Mouse (Mus musculus): Measurements from ENCODE around the gene Urb1. TPM values are rescaled to one million over a fixed set of nuclear protein-coding genes. Genes with fewer than 3 reads are reported as not detected.
A peak's percentile ranks its signal among the peaks of the same experiment; 100 is the strongest.
"Not testable (repeated sequence)": the region's sequence is repeated elsewhere in the genome, so short reads cannot be mapped to it uniquely, and the experiment has no call there.

Gene Urb1
- total RNA-seq, 2 experiments from 2014 or later = 20.9 to 26.4 TPM

DNA sequence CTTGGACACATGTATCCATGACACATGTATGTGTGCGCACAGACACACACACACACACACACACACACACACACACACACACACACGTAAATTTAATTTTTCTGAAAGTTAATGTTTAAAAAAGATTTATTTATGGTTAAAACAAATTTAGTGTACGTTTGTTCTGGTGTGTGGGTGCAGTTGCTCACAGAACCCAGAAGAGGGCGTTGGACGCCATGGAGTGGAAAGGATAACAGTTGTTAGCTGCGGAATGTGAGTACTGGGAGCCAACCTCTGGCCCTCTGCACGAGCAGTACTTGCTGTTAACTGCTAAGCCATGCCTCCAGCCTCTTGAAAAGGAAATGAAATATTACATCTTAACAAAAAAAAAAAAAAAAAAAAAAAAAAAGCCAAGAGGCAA is 16.2 kb upstream of the Urb1 start, which contains the start of gene Eva1c:
TSS of gene Eva1c (plus strand) at position 263 of the 400 bp plus-strand sequence.
- no peak for ATAC-seq (replicated peaks; ENCODE audit: low FRiP score, low TSS enrichment, poor library complexity, severe bottlenecking)

DNA sequence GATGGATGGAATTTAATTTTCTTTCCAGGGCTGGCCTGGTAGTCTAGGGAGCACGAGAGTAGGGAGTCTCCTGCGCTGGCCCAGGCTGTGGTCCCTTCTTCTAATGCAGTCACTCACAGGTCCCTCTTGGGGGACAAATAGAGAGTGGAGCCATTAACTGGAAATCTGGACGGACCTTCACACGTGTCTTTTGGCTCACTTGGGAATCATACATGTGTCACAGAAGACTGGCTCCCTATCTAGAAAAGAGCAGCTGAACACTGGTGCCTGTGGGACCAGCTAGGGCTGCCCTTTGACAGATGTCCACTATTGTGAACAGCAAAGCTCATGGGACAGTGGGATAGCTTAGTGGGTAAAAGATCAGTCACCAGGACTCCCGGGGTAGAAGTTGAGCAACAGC is 15.8 kb upstream of the Urb1 start:
- no peak for ATAC-seq (replicated peaks; ENCODE audit: low FRiP score, low TSS enrichment, poor library complexity, severe bottlenecking)

GRCm38 (mm10) chr16:90823986-90824385 is 13.8 kb upstream of the Urb1 start:
- ATAC-seq (replicated peaks; ENCODE audit: low FRiP score, low TSS enrichment, poor library complexity, severe bottlenecking) = not testable (repeated sequence)

GRCm38 (mm10) chr16:90822981-90823380 is 12.8 kb upstream of the Urb1 start:
- no peak for ATAC-seq (replicated peaks; ENCODE audit: low FRiP score, low TSS enrichment, poor library complexity, severe bottlenecking)

DNA sequence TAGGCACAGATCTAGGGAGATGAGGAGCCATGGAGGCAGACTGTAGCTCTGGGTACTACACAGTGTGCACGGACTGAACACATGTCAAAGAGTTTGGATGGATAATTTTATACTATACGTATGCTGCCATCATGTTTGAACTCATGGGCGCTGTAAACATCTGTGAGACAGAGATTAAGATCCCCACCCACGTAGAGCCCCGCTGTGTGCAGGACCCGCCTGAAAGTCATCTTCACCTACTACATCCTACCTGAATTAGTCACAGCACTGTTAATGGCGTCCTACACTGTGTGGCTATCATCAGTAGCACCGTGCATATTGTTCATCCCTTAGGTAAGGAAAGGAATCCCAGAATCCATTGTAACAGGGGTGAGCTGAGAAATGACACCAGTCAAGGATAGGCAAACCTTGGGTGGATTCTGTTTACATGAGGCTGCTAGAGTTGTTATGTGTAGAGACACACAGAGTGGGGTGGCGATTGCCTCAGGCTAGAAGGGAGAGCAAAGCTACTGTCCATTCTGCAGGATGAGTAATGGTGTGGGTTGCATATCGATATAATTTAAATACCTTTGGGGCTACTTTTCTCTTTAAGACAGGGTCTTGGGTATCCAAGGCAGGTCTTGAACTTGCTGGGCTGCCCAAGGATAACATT is 12.2 kb upstream of the Urb1 start:
- 0 out of 2 replicates have a peak, but pooled peaks have one; percentile 39 for ATAC-seq (replicated peaks; ENCODE audit: low FRiP score, low TSS enrichment, poor library complexity, severe bottlenecking)

- no peak for ATAC-seq (replicated peaks; ENCODE audit: low FRiP score, low TSS enrichment, poor library complexity, severe bottlenecking)
Observed at GRCm38 (mm10) chr16:90821046-90821697, 11.0 kb upstream of the Urb1 start.

DNA sequence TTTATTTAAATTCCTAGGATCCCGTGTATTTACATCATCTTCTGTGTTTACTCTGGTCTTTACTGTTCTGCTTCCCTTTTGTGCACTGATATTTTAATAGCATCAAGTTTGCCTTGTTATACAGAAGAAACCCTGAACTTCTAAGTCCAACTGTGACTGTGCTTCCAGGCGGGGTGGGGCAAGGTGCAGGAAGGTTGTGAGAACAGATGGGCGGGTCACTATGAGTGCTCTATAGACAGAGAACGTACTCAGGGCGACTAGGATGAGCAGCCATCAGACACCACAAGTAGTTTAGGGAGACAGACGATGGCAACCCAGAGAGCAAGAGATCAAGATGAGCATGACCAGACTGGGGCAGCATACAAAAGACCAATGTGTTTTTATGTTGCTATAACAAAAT is 10.1 kb upstream of the Urb1 start:
- ATAC-seq (replicated peaks; ENCODE audit: low FRiP score, low TSS enrichment, poor library complexity, severe bottlenecking) = no peak

GRCm38 (mm10) chr16:90812086-90812485 is 1.9 kb upstream of the Urb1 start:
- ATAC-seq (replicated peaks; ENCODE audit: low FRiP score, low TSS enrichment, poor library complexity, severe bottlenecking) = no peak

DNA sequence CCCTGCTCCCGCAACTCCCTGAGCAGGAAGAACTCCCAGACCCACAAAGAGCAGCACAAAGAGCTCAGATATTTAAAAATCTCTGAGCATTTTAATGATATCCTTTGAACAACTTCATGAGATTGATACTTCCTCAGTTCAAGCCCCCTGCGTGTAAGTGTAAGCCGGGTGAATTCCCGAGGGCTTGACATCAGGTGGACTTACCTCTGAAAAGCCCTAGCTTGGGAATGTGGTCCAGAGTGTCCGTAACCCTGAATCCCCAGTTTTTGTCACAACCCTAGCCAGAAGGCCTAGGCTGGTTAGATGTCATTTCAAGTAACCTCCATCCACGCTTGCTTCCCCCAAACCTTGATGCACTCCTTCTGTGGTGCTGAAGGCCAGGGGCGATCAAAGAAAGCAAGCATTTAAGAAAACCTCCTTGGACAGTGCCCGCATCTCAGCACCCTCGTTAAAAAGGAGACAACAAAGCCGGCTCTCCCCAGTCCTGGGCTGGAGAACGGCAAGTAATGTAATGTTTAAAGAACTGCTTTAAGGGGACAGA is 573 bp upstream of the Urb1 start:
- no peak for ATAC-seq (replicated peaks; ENCODE audit: low FRiP score, low TSS enrichment, poor library complexity, severe bottlenecking)

GRCm38 (mm10) chr16:90804466-90804865 is 5.7 kb downstream of the Urb1 start:
- ATAC-seq (replicated peaks; ENCODE audit: low FRiP score, low TSS enrichment, poor library complexity, severe bottlenecking) = no peak

DNA sequence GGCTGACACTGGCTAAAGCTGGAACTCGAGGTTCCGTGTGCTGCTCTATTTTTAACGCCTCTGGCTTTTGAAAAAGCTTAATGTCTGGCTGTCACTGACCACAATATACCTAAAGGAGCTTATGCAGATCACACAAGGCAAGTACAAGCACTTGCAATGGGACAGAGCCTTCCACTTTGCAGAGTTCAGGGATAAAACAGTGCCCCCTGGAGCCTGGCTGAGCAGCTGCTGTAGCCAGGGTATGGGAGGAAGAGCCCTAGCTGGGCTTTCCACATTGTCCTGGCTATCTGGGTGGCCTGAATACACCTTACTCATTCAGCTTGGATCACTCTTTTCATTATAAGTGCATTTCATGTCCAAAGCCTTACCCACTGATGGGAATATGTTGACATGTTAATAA is 8.3 kb downstream of the Urb1 start:
- ATAC-seq (replicated peaks; ENCODE audit: low FRiP score, low TSS enrichment, poor library complexity, severe bottlenecking) = 0 out of 2 replicates have a peak, but pooled peaks have one; percentile 72

DNA sequence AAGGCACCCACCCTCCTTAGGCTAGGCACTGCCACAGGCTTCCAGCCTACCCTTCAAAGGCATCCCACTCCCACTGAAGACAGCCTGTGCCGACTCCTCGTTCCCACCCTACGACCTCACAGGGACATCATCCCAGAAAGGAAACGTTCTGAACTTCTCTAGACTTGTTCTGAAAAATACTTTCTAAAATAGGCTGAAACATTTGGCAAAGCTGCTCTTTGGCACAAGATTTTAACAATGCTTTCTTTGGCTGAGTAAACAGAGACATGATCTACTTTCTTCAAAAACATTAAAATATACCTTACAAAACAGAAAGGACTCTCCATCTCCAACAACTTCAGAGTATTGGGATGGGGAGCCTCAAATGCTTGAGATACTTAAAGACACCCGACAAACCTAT is 9.0 kb downstream of the Urb1 start:
- ATAC-seq (replicated peaks; ENCODE audit: low FRiP score, low TSS enrichment, poor library complexity, severe bottlenecking) = no peak

DNA sequence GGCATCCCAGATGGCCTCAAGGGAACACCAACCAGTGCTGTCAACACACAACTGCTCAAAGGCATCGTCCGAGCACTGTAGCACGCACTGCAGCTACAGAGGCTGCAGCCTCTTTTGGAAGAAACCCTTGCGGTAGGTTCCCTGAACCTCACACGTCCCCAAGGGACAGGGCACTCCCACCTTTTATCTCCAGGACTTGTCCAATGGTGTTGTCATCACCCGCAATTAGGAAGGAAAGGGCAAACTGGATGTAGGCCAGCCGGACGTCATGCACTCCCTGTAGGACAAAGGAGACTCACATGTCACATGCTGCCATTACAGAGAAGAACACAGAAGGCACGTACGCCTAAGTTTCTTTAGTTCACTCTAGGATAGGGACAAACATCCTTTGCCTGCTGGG is 10.4 kb downstream of the Urb1 start:
- no peak for ATAC-seq (replicated peaks; ENCODE audit: low FRiP score, low TSS enrichment, poor library complexity, severe bottlenecking)

DNA sequence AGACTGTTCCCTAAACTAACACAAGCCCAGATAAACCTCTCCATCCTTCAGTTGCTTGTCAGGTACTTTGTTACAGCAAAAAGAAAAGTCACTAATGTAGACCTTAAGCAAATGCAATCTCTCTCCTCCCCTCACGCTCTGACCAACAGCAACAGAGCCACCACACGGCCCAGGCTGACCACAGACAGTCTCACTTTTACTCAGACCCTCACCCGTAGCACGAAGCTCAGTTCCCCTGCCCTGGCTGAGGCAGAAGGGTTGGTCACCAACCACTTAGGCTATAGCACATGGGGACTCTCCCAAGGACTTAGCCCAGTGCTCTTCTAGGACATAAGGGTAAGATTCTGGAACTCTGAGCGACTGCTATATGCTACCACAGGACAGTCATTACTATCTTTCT is 11.4 kb downstream of the Urb1 start:
- no peak for ATAC-seq (replicated peaks; ENCODE audit: low FRiP score, low TSS enrichment, poor library complexity, severe bottlenecking)

- no peak for ATAC-seq (replicated peaks; ENCODE audit: low FRiP score, low TSS enrichment, poor library complexity, severe bottlenecking)
Observed at GRCm38 (mm10) chr16:90798446-90798845, 11.8 kb downstream of the Urb1 start.

DNA sequence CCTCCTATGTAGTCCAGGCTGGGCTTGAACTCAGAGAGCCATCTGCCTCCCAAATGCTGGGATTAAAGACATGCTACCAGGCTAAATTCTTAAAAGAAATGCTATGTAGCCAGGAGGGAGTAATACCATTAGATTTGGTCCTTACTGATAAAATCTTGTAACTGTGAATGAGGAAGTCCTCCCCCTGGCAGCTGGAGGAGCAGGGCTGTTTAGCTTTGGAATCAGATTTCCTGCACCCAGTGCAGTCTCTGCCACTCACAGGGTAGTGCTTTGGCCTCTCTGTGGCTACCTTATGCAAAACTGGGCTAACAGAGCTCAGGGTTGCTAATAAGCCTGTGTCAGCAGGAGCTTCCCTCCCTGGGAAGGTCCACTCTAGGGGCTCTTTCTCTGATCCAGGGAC is 15.5 kb downstream of the Urb1 start:
- no peak for ATAC-seq (replicated peaks; ENCODE audit: low FRiP score, low TSS enrichment, poor library complexity, severe bottlenecking)

DNA sequence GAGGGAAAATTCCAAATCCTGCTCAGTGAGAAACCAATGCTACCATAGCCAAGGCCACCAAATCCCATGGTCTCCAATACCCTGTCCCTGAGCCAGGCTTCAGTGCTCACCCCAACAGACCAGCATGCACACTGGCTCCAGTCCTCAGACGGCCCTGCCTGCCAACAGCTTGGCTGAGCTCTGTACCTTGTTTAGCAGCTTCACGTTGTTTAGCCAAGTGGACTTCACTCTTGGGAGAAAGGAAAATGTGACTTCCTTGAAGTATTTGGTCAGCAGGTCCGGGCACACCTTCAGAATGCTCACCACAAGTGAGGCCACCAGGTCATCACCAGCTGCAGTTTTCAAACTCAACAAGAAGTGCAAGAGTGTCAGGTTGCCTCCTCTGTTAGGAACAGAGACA is 17.7 kb downstream of the Urb1 start:
- no peak for ATAC-seq (replicated peaks; ENCODE audit: low FRiP score, low TSS enrichment, poor library complexity, severe bottlenecking)

GRCm38 (mm10) chr16:90792066-90792465 is 18.1 kb downstream of the Urb1 start:
- ATAC-seq (replicated peaks; ENCODE audit: low FRiP score, low TSS enrichment, poor library complexity, severe bottlenecking) = no peak

GRCm38 (mm10) chr16:90790946-90791345 is 19.3 kb downstream of the Urb1 start:
- ATAC-seq (replicated peaks; ENCODE audit: low FRiP score, low TSS enrichment, poor library complexity, severe bottlenecking) = no peak

DNA sequence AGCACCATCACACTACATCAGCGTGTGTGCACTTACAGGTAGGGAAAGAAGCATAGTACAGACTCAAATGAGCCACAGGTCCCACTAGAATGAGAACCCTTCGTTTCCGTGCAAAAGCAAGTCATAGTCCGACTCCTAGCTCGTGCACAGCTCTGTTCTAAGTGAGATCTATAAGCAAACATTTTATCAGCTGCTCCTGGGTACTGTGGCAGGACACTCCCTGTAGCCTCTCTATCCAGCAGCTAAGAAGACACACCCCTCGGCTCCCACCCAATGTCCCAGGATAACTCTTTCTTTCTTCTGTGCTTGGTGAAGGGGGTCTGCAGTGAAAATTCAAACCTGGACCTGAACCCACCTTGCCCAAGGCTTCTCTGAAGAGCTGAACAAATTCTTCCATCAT is 21.6 kb downstream of the Urb1 start:
- no peak for ATAC-seq (replicated peaks; ENCODE audit: low FRiP score, low TSS enrichment, poor library complexity, severe bottlenecking)

DNA sequence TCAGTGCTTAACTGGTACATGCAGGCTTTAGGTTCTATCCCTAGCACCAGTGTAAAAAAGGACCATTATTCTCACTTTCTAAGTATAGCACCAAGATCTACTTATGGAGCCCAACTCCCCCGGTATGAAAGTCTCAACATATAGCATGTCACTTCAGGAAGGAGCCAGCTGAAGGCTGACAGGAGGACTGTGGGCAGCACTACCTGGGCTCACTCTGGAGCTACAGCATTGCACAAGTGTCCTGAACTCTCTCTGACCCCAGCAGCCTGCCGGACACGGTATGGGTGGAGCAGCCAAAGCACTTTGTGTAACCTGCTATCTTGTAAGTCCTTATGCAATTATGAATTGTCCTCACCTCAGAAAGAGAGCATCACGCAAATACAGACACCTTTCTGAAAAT is 25.0 kb downstream of the Urb1 start:
- no peak for ATAC-seq (replicated peaks; ENCODE audit: low FRiP score, low TSS enrichment, poor library complexity, severe bottlenecking)
